Mouse (Mus musculus) lung, postnatal 4 days (tissue): ENCODE measurements at regions not wholly inside any gene's neighbourhood (a gene's known extent, or its start where the extent isn't known, plus 50 kb on each side); places are given as distances from the start of the nearest gene placed in this dataset.

Experiments
- DNase-seq, 2 experiments: peaks; one replicate each; pipeline ENCODE4 v3.0.0; 2021

- no peak for DNase-seq
Observed at GRCm38 (mm10) chr4:69968424-69968823, 441.8 kb downstream of the Cdk5rap2 start.
